Mouse (Mus musculus) embryonic facial prominence, embryonic 13.5 days (tissue): ENCODE results near the gene Arid3b. TPM values are rescaled to one million over a fixed set of nuclear protein-coding genes. Genes with fewer than 3 reads are reported as not detected.

Source experiments
- ATAC-seq: fragments of 200-750 bp; cut with Nextera tagmentation; 2 replicates; pipeline ENCODE4 v1.8.0; 2017; ENCODE audit warnings: low read depth; ENCODE audit not compliant: insufficient number of reproducible peaks, insufficient read depth, low FRiP score, low TSS enrichment
- H3K27ac ChIP-seq: fragments of 300-500 bp; sonication (generic); 2 replicates; pipeline ENCODE4 v1.5.1; 2015; ENCODE audit warnings: moderate library complexity, mild to moderate bottlenecking, inconsistent platforms
- H3K27me3 ChIP-seq: fragments of 300-500 bp; sonication (generic); 2 replicates; pipeline ENCODE4 v1.6.1; 2015; ENCODE audit warnings: mild to moderate bottlenecking, inconsistent platforms
- H3K36me3 ChIP-seq: fragments of 300-500 bp; sonication (generic); 2 replicates; pipeline ENCODE4 v1.6.1; 2015; ENCODE audit warnings: mild to moderate bottlenecking, inconsistent platforms
- H3K4me1 ChIP-seq: fragments of 300-500 bp; sonication (generic); 2 replicates; pipeline ENCODE4 v1.6.1; 2015; ENCODE audit warnings: inconsistent platforms
- H3K4me2 ChIP-seq: fragments of 300-500 bp; sonication (generic); 2 replicates; pipeline ENCODE4 v1.6.1; 2015; ENCODE audit warnings: moderate library complexity, mild to moderate bottlenecking, inconsistent platforms
- H3K4me3 ChIP-seq: fragments of 300-500 bp; sonication (generic); 2 replicates; pipeline ENCODE4 v1.5.1; 2015; ENCODE audit warnings: mild to moderate bottlenecking, inconsistent platforms
- H3K9ac ChIP-seq: fragments of 300-500 bp; sonication (generic); 2 replicates; pipeline ENCODE4 v1.6.1; 2015; ENCODE audit warnings: mild to moderate bottlenecking, inconsistent platforms
- H3K9me3 ChIP-seq: fragments of 300-500 bp; sonication (generic); 2 replicates; pipeline ENCODE4 v1.6.1; 2016; ENCODE audit warnings: inconsistent platforms
- WGBS: fragments of 180-500 bp; shearing (Covaris S2); methylation state at CpG from one replicate; pipeline ENCODE4 v1.1.7; 2015; ENCODE audit warnings: mixed read lengths; 5-methylcytosine and 5-hydroxymethylcytosine counted together
- polyA plus RNA-seq: library from polyadenylated mRNA; unstranded; fragments of >200 nt; fragmentation: Nextera tagmentation; extraction: Ambion mirVana; gene quantifications from 2 replicates; pipeline ENCODE4 v1.2.1, GENCODE M21; 2015

Gene Arid3b
- polyA plus RNA-seq, 1 experiment from 2014 or later, result 6.7 TPM

DNA sequence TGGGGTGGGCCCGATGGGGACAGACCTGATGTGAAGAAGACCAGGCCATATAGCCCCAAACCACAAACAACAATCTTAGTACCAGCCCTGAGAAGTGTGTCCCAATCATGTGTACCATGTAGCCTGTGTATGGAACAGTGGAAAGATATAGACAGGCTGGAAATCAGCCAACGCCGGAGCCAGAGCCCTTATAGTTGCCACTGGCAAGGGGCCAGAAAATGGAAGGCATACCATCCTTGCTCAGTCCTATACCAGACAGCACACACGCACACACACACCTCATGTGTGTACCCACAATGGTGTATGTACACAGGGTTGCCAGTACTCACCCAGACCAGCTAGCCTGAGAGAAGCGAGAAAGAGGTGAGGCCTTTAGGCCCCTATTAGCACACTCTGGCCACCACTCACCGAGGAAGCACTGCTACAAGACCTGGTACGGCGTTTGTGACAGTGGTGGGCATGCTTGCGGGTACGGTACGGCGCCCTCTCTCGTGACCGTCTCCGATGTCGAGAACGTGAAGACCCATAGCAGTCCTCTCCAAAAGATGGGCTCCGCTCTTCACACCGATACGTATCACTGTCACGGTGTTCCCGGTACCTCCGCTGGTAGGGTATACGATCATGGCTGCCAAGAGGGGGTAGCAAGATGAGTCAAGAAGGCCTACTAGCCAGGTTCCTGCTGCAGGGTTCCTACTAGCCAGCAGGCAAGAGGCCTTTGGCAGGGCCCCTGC, 76.0 kb downstream of the Arid3b start:
- H3K4me1 ChIP-seq, result peaks cover 28% of the 10 kb centered on the region
- no peak overlapping the region for H3K9ac ChIP-seq
- no peaks in the 10 kb centered on the region for H3K9me3 ChIP-seq
- no peaks in the 10 kb centered on the region for H3K27me3 ChIP-seq
- H3K36me3 ChIP-seq, result peaks cover 55% of the 10 kb centered on the region
- no peak for ATAC-seq
- no peak overlapping the region for H3K4me2 ChIP-seq
- no peak overlapping the region for H3K27ac ChIP-seq
- 96% methylated on average over 24 of the region's 24 CpGs for WGBS
- H3K4me3 ChIP-seq, result no peak overlapping the region

DNA sequence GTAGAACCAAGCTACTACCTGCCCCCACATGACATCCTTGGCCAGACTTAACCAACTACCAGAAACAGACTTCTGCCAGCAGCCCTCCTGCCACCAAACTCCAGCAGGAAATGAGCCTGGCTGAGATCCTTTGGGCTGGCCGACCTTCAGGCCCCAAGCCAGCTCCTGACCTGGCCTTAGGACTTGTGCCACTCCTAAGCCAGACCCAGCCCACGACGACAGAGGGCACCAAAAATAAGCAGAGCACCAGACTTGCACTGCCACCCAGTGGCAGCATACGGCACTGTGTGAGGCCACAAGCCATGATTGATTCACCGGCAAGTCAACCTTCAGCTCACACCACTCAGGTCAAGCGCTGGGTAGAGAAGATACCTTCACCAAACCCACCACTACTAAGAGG, 77.3 kb downstream of the Arid3b start:
- Histone ChIP-seq H3K9me3 (no peaks in the 10 kb centered on the region), H3K36me3 (peaks cover 68% of the 10 kb centered on the region), H3K27ac (no peak overlapping the region), H3K9ac (no peak overlapping the region), H3K4me2 (no peak overlapping the region), H3K4me1 (peaks cover 28% of the 10 kb centered on the region), H3K4me3 (no peak overlapping the region), H3K27me3 (no peaks in the 10 kb centered on the region)
- no peak for ATAC-seq
- 22% methylated on average over 6 of the region's 6 CpGs for WGBS

DNA sequence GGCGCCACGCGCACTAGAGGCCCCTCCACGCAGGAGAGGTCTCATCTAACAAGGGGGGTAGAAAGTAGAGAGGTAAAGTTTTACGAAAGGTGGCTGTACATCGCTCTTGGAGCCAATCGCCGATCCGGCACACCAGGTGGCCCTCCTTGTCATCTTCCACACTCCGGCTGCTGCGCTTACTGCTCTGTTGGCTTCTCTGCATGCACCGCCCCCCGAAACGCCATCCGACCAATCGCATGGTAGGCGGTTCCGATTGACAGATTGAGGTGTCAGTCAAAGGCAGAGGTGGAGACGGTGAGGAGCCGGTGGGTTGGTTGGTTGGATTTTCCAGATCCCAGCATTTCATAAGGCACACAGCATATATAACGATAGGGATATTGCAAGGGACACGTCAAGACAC, 78.1 kb downstream of the Arid3b start:
- Histone ChIP-seq H3K36me3 (peaks cover 76% of the 10 kb centered on the region), H3K4me2 (no peak overlapping the region), H3K4me3 (no peak overlapping the region), H3K4me1 (peaks cover 21% of the 10 kb centered on the region), H3K27ac (no peak overlapping the region), H3K27me3 (no peaks in the 10 kb centered on the region), H3K9me3 (no peaks in the 10 kb centered on the region), H3K9ac (no peak overlapping the region)
- ATAC-seq, result no peak
- 90% methylated on average over 22 of the region's 22 CpGs for WGBS

DNA sequence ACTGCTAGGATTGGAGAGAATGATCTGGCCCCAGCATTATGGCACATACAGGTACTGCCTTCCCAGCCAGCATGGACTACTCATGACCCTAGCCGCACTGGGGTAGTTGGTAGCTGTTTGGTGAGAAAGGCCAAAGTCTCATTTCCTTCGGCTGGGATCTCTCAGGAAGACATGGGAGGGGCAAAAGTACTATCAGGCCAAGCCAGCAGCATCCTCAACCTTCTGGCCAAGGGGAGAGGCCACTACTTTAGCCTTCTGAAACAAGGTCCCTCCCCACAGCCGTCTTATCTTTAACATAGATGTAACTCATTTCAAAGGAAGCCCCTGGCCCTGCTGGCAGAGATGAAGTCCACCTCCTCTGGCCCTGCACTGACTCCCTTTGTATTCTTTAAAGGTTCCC, 79.0 kb downstream of the Arid3b start:
- no peaks in the 10 kb centered on the region for H3K27me3 ChIP-seq
- H3K4me3 ChIP-seq, result no peak overlapping the region
- WGBS, result 90% methylated on average over 3 of the region's 3 CpGs
- peaks cover 12% of the 10 kb centered on the region for H3K4me1 ChIP-seq
- H3K27ac ChIP-seq, result no peak overlapping the region
- no peak overlapping the region for H3K9ac ChIP-seq
- no peaks in the 10 kb centered on the region for H3K9me3 ChIP-seq
- no peak for ATAC-seq
- peaks cover 85% of the 10 kb centered on the region for H3K36me3 ChIP-seq
- no peak overlapping the region for H3K4me2 ChIP-seq

DNA sequence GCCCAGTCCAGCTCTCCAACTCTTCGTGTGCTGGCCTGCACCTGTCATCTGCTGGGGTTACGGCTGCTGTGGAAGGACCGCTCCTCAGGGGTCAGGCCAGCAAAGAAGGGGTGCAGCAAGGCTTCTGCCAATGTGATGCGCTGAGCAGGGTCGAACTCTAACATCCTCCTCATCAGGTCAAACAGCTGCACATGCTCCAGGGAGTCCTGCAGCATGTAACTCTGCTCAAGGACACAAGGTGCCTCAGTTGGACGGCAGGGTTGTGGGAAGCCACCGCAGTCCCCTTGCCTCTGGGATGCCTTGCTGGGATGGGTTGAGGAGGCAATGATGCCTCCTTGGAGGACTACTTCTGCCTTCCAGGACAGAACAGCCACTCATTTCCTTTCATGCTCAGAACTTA, 85.7 kb downstream of the Arid3b start:
- Histone ChIP-seq H3K36me3 (peaks cover 98% of the 10 kb centered on the region), H3K4me3 (no peak overlapping the region), H3K27ac (no peak overlapping the region), H3K4me1 (no peaks in the 10 kb centered on the region), H3K27me3 (no peaks in the 10 kb centered on the region), H3K9ac (no peak overlapping the region), H3K9me3 (no peaks in the 10 kb centered on the region), H3K4me2 (no peak overlapping the region)
- 79% methylated on average over 7 of the region's 7 CpGs for WGBS
- no peak for ATAC-seq

DNA sequence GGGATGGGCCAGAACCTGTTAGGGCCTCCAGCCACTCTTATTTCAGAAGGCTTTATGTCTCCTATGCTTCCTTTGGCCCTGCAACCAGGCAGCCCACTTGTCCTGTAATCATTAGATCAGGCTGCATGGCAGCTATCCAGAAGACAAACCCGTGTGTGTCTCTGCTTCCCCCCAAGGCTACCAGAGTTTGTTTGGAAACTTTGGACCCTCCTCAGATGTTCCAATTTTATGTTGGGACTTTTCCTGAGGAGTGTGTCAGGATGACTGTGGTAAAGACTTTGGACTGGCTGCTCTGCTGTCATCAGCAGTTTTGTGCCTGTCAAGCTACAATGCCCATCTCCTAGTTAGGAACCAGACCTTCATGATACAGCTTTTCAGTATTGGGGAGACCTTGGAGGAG, 87.8 kb downstream of the Arid3b start:
- peaks cover 89% of the 10 kb centered on the region for H3K36me3 ChIP-seq
- no peak for ATAC-seq
- no peaks in the 10 kb centered on the region for H3K9me3 ChIP-seq
- no peak overlapping the region for H3K4me2 ChIP-seq
- H3K27ac ChIP-seq, result no peak overlapping the region; the same call in 1 of the 2 replicates
- no peak overlapping the region for H3K9ac ChIP-seq
- H3K4me3 ChIP-seq, result no peak overlapping the region
- 54% methylated on average over 1 of the region's 1 CpGs for WGBS
- H3K4me1 ChIP-seq, result no peaks in the 10 kb centered on the region
- H3K27me3 ChIP-seq, result no peaks in the 10 kb centered on the region

DNA sequence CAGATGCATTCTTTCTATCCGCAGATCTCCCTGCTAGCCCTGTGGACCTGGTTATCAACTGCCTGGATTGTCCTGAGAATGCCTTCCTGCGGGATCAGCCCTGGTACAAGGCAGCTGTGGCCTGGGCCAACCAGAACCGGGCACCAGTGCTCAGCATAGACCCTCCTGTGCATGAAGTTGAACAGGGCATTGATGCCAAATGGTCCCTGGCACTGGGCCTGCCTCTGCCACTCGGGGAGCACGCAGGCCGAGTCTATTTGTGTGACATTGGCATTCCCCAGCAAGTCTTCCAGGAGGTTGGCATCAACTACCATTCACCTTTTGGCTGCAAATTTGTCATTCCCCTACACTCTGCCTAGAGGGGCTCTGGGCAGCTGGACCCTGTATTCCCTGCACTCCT, 88.5 kb downstream of the Arid3b start:
- 93% methylated on average over 6 of the region's 6 CpGs for WGBS
- Histone ChIP-seq H3K36me3 (peaks cover 87% of the 10 kb centered on the region), H3K27ac (no peak overlapping the region; the same call in 1 of the 2 replicates), H3K27me3 (no peaks in the 10 kb centered on the region), H3K9ac (no peak overlapping the region), H3K9me3 (no peaks in the 10 kb centered on the region), H3K4me3 (no peak overlapping the region), H3K4me1 (no peaks in the 10 kb centered on the region), H3K4me2 (no peak overlapping the region)
- ATAC-seq, result no peak

DNA sequence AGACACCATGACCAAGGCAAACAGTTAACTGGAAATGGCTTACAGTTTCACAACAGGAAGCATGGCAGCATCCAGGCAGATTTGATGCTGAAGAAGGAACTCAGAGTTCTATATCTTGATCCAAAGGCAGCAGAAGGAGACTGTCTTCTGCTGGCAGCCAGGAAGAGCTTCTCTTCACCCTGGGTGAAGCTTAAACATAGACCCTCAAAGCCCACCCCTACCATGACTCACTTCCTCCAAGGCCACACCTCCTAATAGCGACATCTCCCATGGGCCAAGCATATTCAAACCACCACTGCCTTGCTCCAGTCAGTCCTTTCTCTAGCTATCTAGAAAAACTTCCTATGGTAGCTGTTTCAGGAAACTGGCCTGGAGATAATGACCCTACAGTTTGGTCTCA, 89.5 kb downstream of the Arid3b start:
- Histone ChIP-seq H3K4me2 (no peak overlapping the region), H3K4me1 (no peaks in the 10 kb centered on the region), H3K27me3 (no peaks in the 10 kb centered on the region), H3K27ac (no peak overlapping the region), H3K36me3 (peaks cover 86% of the 10 kb centered on the region), H3K9me3 (no peaks in the 10 kb centered on the region), H3K4me3 (no peak overlapping the region), H3K9ac (no peak overlapping the region)
- ATAC-seq, result no peak
- 81% methylated on average over 1 of the region's 1 CpGs for WGBS

DNA sequence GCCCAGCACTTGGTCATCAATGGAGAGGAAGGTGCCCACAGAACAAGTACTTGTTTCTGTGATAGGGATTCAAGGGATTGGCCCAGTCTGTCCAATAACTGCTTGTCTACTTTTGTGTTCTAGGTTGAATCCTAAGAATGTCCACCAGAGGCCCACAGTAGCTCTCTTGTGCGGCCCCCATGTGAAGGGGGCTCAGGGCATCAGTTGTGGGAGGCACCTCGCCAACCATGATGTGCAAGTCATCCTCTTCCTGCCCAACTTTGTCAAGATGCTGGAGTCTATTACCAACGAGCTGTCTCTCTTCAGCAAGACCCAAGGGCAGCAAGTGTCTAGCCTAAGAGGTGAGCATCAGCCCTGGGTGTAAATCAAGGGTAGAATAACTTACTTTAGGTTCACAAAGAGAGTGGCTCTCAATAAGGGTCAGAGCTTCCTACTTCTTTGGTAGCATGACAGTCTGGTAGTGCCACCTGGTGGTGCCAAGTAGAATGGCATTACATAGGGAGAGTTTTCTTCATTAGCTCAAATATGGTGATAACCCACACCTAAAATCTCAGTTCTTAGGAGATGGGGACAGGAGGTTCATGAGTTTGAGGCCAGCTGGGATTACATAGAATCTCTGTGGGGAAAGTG, 92.0 kb downstream of the Arid3b start:
- H3K36me3 ChIP-seq, result peaks cover 85% of the 10 kb centered on the region
- ATAC-seq, result no peak
- 73% methylated on average over 3 of the region's 3 CpGs for WGBS

More for the DNA sequence above, 92.0 kb downstream of the Arid3b start:
- Histone ChIP-seq H3K9ac (no peak overlapping the region), H3K9me3 (no peaks in the 10 kb centered on the region), H3K27me3 (no peaks in the 10 kb centered on the region), H3K27ac (no peak overlapping the region), H3K4me1 (no peaks in the 10 kb centered on the region), H3K4me2 (no peak overlapping the region), H3K4me3 (no peak overlapping the region)

Other genes with a start within 250 kb of the Arid3b start
- gene Ulk3, start 247.3 kb downstream of the Arid3b start, polyA plus RNA-seq, result 20.3 and 26.9 TPM in 2 replicates
- not detected in 2 replicates for gene Cplx3, start 230.5 kb downstream of the Arid3b start, polyA plus RNA-seq
- not detected in 2 replicates for gene Lman1l, start 216.0 kb downstream of the Arid3b start, polyA plus RNA-seq
- 32.4 and 38.0 TPM in 2 replicates for gene Csk, start 183.2 kb downstream of the Arid3b start, polyA plus RNA-seq
- not detected in 2 replicates for gene Cyp1a2, start 153.1 kb downstream of the Arid3b start, polyA plus RNA-seq
- not detected in 2 replicates for gene Cyp1a1, start 148.9 kb downstream of the Arid3b start, polyA plus RNA-seq
- 34.2 and 35.0 TPM in 2 replicates for gene Edc3, start 128.3 kb downstream of the Arid3b start, polyA plus RNA-seq
- 71.7 and 74.5 TPM in 2 replicates for gene Clk3, start 70.9 kb downstream of the Arid3b start, polyA plus RNA-seq
- 111 and 120 TPM in 2 replicates for gene Ubl7, start 74.2 kb upstream of the Arid3b start, polyA plus RNA-seq
- 0.55 and 1.0 TPM in 2 replicates for gene Sema7a, start 103.3 kb upstream of the Arid3b start, polyA plus RNA-seq
- 0.77 and 1.0 TPM in 2 replicates for gene Cyp11a1, start 169.6 kb upstream of the Arid3b start, polyA plus RNA-seq
- 11.5 and 14.3 TPM in 2 replicates for gene Stra6, start 227.0 kb upstream of the Arid3b start, polyA plus RNA-seq